Mouse (Mus musculus) cerebellum, adult 2 months (tissue): Measurements from ENCODE around the gene Saxo1. TPM values are rescaled to one million over a fixed set of nuclear protein-coding genes. Genes with fewer than 3 reads are reported as not detected.

Experiments used
- DNase-seq, 2 experiments: peaks; one replicate each; pipeline ENCODE4 v3.0.0; 2021
- H3K27ac ChIP-seq: fragments of 200-500 bp; 2 replicates; pipeline ENCODE4 v1.5.1; 2012; ENCODE audit warnings: low read length, control low read depth, inconsistent platforms; ENCODE audit not compliant: insufficient read depth
- H3K27me3 ChIP-seq: fragments of 200-500 bp; 2 replicates; pipeline ENCODE4 v1.6.1; 2012; ENCODE audit warnings: inconsistent platforms, mild to moderate bottlenecking, low read length, moderate library complexity; ENCODE audit not compliant: control insufficient read depth, insufficient read depth
- H3K4me1 ChIP-seq: fragments of 200-500 bp; 2 replicates; pipeline ENCODE4 v1.6.1; 2011; ENCODE audit warnings: low read length; ENCODE audit not compliant: control insufficient read depth, insufficient read depth
- H3K4me3 ChIP-seq: fragments of 200-500 bp; replicated peaks from 2 replicates; pipeline ENCODE3; 2011; ENCODE audit warnings: mild to moderate bottlenecking, low read depth, low read length, control low read depth; ENCODE audit not compliant: insufficient read depth
- CTCF ChIP-seq: fragments of 200-500 bp; IDR thresholded peaks from 2 replicates; pipeline ENCODE4 v1.5.1; 2011; ENCODE audit warnings: low read depth, mild to moderate bottlenecking, control low read depth, low read length, moderate library complexity, borderline replicate concordance; ENCODE audit not compliant: insufficient read depth
- POLR2A ChIP-seq: fragments of 200-500 bp; IDR thresholded peaks from 2 replicates; pipeline ENCODE4 v1.6.1; 2011; ENCODE audit warnings: low read length, control low read depth, borderline replicate concordance; ENCODE audit not compliant: insufficient read depth
- WGBS: fragments of 180-500 bp; shearing (Covaris S2); methylation state at CpG from one replicate; pipeline ENCODE4 v1.1.7; 2018; 5-methylcytosine and 5-hydroxymethylcytosine counted together
- polyA plus RNA-seq: library from polyadenylated mRNA; depleted of rRNA; stranded (reverse); fragments of >200 nt; gene quantifications from 2 replicates; pipeline ENCODE4 v1.2.3, GENCODE M21; 2012

The Saxo1 gene
- polyA plus RNA-seq, 1 experiment: not detected

DNA sequence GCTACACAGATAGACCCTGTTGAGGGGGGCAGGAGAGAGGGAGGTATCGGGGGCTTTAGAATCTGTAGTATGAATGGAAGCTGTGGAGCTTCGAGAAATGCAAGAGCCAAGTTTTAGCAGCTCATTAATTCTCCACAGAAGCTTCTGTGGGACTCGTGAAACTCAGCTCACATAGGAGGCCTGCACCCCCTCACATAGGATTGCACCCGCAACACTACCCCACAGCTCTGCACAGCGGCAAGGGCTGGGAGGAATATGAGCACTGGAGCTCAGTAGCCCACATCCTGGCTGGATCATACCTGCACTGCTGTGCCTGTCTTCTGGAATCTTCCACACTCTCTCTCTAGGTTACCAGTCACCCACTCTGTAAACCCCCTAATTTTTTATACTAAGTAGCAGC, 34.4 kb downstream of the Saxo1 start:
- TF ChIP-seq CTCF (no peak), POLR2A (no peak)
- DNase-seq: no peak
- Histone ChIP-seq H3K27ac (no peak overlapping the region), H3K27me3 (no peaks in the 10 kb centered on the region; the same call in 1 of the 2 replicates), H3K4me3 (no peak overlapping the region), H3K4me1 (peaks cover under 1% of the 10 kb centered on the region)
- WGBS: 83% methylated on average over 5 of the region's 5 CpGs

DNA sequence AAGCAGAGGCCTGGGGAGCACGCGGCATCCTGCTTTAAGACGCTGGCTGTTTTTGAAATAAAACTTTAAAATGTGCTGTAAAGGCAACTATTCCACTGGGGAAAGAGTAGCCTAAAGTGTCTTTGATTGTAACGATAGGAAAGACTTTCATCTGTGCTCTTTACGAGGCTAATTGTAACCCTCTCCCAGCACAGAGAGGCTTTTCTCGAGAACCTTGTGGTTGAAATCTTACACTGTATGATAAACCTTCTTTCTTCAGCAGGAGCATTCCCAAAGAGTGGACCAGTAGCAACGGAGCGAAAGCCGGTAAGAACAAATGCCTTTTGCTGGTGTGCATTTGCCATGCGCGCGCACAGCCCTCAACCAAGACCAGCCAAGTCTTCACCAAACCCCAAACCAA, 37.4 kb downstream of the Saxo1 start:
- Histone ChIP-seq H3K27me3 (no peaks in the 10 kb centered on the region; the same call in 1 of the 2 replicates), H3K27ac (no peak overlapping the region), H3K4me1 (no peaks in the 10 kb centered on the region), H3K4me3 (no peak overlapping the region)
- TF ChIP-seq CTCF (no peak), POLR2A (no peak)
- 95% methylated on average over 12 of the region's 12 CpGs for WGBS
- no peak for DNase-seq

DNA sequence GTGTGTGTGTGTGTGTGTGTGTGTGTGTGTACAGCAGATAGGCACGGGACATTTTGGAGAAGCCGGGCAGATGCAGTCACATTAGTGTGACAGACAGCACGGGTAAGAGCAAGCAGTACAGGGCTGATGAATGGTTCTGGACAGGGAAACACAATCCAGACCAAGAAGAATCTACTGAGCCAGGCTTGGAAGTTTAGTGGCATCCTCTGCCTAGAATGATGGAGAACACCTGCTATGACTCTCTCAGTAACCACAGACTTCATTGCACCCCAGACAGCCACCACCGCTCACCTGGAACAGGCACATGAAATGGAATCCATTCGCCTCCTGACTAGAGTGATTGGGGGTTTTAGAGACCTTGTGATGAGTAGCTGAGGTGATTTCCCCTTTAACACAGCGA, 38.2 kb downstream of the Saxo1 start:
- H3K4me1 ChIP-seq: no peaks in the 10 kb centered on the region
- WGBS: 90% methylated on average over 6 of the region's 6 CpGs
- no peak overlapping the region for H3K4me3 ChIP-seq
- TF ChIP-seq POLR2A (no peak), CTCF (no peak)
- H3K27ac ChIP-seq: no peak overlapping the region
- no peak for DNase-seq
- no peaks in the 10 kb centered on the region; the same call in 1 of the 2 replicates for H3K27me3 ChIP-seq

DNA sequence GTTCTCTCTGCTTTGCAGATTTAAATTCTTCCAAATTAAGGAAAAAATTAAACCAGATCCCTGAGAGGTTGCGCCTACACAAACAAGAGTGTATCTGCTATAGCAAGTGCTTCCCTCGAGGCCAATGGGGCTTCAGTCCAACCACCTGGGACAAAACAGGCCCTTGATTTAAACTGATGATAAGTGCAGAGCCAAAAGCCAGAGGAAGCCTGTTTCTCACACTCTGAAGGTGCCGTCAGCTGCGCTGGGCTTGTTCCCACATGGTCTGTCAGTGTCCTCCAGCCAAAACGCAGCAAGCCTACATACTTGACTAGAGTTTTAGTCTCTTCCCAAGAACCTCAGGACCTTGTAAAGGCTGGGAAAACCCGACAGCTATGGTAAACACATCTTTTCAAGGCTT, 53.5 kb downstream of the Saxo1 start:
- 20% methylated on average over 6 of the region's 6 CpGs for WGBS

DNA sequence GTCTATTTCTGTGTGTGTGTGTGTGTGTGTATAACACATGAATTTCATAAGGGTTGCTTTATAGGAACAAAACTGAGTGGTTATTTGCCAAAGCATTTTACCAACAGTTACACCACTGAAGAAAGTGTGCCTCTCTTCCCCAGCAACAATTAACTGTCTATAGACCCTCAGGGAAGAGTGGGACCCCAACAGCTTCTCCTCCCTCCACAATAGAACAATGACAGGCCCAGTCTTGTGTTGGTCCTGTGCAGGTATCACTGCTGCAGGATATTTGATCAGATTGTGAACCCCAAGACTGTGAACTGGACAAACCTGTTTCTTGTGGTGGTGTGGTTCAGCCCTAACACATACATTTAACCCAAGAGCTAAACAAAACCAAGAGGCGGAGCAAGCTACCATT, 58.6 kb downstream of the Saxo1 start:
- H3K4me1 ChIP-seq: no peaks in the 10 kb centered on the region
- H3K4me3 ChIP-seq: no peak overlapping the region
- H3K27me3 ChIP-seq: no peaks in the 10 kb centered on the region
- no peak for DNase-seq
- no peak overlapping the region for H3K27ac ChIP-seq
- TF ChIP-seq POLR2A (no peak), CTCF (no peak)
- WGBS: 97% methylated on average over 1 of the region's 1 CpGs

More for the DNA sequence above, 53.5 kb downstream of the Saxo1 start:
- H3K27me3 ChIP-seq: no peaks in the 10 kb centered on the region
- TF ChIP-seq CTCF (no peak), POLR2A (no peak)
- H3K27ac ChIP-seq: no peak overlapping the region
- peak in 1 of 2 experiments; percentile 14 for DNase-seq
- no peaks in the 10 kb centered on the region for H3K4me1 ChIP-seq
- no peak overlapping the region for H3K4me3 ChIP-seq

DNA sequence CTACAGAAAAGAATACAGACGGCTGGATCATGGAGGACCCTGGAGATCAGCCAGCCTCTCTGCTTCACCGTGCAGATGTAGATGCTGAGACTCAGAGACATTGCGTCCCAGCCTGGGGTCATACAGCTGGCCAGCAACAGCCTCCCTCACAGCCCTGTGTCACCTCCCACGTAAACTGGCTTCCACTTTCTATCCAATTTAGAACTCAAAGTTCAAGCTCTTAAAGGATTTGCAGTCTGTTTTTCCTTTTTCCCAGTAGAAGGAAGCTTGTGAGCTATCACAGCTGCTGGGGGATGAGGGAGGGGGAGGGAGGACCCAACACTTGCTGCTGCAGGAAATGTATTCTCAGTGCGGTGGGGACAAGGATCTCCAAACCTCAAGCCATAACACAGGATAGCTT, 59.4 kb downstream of the Saxo1 start:
- 71% methylated on average over 5 of the region's 5 CpGs for WGBS
- DNase-seq: no peak
- H3K27ac ChIP-seq: no peak overlapping the region
- no peak overlapping the region for H3K4me3 ChIP-seq
- no peaks in the 10 kb centered on the region for H3K27me3 ChIP-seq
- H3K4me1 ChIP-seq: no peaks in the 10 kb centered on the region
- TF ChIP-seq POLR2A: no peak
- TF ChIP-seq CTCF: no peak

DNA sequence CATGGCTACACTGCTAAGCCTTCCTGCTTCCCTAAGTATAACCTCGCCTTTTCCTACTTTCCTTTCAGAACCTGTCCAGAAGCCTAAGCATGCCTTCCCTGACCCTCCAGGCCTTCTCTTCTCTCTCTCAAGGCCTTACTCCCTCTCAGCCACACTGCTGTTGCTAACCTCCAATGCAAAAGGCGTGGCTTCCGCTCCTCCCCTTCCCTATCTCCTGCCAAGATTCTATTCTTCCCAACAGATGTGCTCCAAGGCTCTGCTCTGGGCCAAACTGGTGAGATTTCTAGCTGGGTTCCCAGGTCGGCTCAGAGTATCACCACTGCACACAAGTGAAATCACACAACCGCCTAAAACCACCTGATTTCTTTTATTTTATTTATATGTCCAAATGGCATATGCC, 69.0 kb downstream of the Saxo1 start:
- Histone ChIP-seq H3K4me3 (no peak overlapping the region), H3K27ac (no peak overlapping the region), H3K27me3 (no peaks in the 10 kb centered on the region), H3K4me1 (no peaks in the 10 kb centered on the region)
- TF ChIP-seq POLR2A (no peak), CTCF (no peak)
- WGBS: 49% methylated on average over 5 of the region's 5 CpGs
- DNase-seq: no peak

DNA sequence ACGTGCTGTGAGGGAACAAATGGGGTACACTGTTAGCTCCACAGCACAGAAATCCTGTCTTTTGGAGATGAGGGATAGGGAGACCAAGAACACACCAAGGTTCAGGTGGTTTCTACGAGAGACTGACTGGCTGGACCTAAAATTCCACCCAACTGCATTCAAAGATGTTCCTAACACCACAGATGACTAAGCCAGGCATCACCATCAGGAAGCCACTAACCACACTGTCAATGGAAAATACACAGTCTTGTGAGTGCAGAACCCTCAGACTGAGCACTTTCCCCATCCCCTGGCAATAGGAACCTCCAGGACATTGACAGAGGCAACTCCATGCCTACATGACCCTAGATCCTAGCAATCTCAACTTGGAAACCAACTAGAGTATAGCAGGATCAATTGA, 71.2 kb downstream of the Saxo1 start:
- no peak for TF ChIP-seq POLR2A
- no peak for TF ChIP-seq CTCF
- WGBS: 82% methylated on average over 2 of the region's 2 CpGs
- no peak overlapping the region for H3K4me3 ChIP-seq
- H3K27me3 ChIP-seq: no peaks in the 10 kb centered on the region
- H3K4me1 ChIP-seq: no peaks in the 10 kb centered on the region
- no peak for DNase-seq
- no peak overlapping the region for H3K27ac ChIP-seq
